Mouse (Mus musculus): ENCODE measurements around the gene Syngap1.

The Syngap1 gene

GRCm38 (mm10) chr17:26995562-26995961 lies 54.5 kb downstream of the Syngap1 start:
- no peak for DNase-seq

- no peak for DNase-seq
These were observed 56.6 kb downstream of the Syngap1 start for GRCm38 (mm10) chr17:26997661-26998060.

GRCm38 (mm10) chr17:26998283-26998682 lies 57.2 kb downstream of the Syngap1 start:
- DNase-seq, result no peak

- peak in 1 of 2 experiments; percentile 13 for DNase-seq
These were observed 58.9 kb downstream of the Syngap1 start for GRCm38 (mm10) chr17:26999996-27000395.

GRCm38 (mm10) chr17:27001151-27001550 lies 60.1 kb downstream of the Syngap1 start:
- peak in 1 of 2 experiments; percentile 27 for DNase-seq

- no peak for DNase-seq
These were observed 60.8 kb downstream of the Syngap1 start for GRCm38 (mm10) chr17:27001889-27002288.

- peak; percentile 45 to 61 for DNase-seq
These were observed 63.4 kb downstream of the Syngap1 start for GRCm38 (mm10) chr17:27004431-27004830.

GRCm38 (mm10) chr17:27004903-27005485 lies 63.9 kb downstream of the Syngap1 start:
- no peak for DNase-seq

GRCm38 (mm10) chr17:27005644-27006043 lies 64.6 kb downstream of the Syngap1 start:
- DNase-seq, result no peak

GRCm38 (mm10) chr17:27008277-27008676 lies 67.2 kb downstream of the Syngap1 start:
- no peak for DNase-seq

- DNase-seq, result no peak
These were observed 70.1 kb downstream of the Syngap1 start for GRCm38 (mm10) chr17:27011167-27011566.

GRCm38 (mm10) chr17:27011998-27012672 lies 71.1 kb downstream of the Syngap1 start:
- DNase-seq, result peak; percentile 44 to 49

GRCm38 (mm10) chr17:27012909-27013308 lies 71.9 kb downstream of the Syngap1 start:
- DNase-seq, result no peak

GRCm38 (mm10) chr17:27017564-27018499 lies 76.8 kb downstream of the Syngap1 start:
- peak; percentile 85 to 88 for DNase-seq

GRCm38 (mm10) chr17:27018555-27019196 lies 77.6 kb downstream of the Syngap1 start:
- DNase-seq, result no peak

- no peak for DNase-seq
These were observed 80.0 kb downstream of the Syngap1 start for GRCm38 (mm10) chr17:27021076-27021475.

GRCm38 (mm10) chr17:27021736-27022135 lies 80.7 kb downstream of the Syngap1 start:
- no peak for DNase-seq
